Mouse (Mus musculus) lung, postnatal 0 days (tissue): ENCODE measurements at regions not wholly inside any gene's neighbourhood (a gene's known extent, or its start where the extent isn't known, plus 50 kb on each side); places are given as distances from the start of the nearest gene placed in this dataset.

Source experiments
- CTCF ChIP-seq: IDR thresholded peaks from 2 replicates; pipeline ENCODE4 v1.5.1; 2016; ENCODE audit warnings: antibody characterized with exemption, mild to moderate bottlenecking
- EP300 ChIP-seq: IDR thresholded peaks from 2 replicates; pipeline ENCODE4 v1.6.1; 2016; ENCODE audit warnings: antibody characterized with exemption, mild to moderate bottlenecking, control low read depth

- no peak for TF ChIP-seq CTCF
- no peak for TF ChIP-seq EP300
Observed at GRCm38 (mm10) chr11:18756576-18756975, 262.2 kb downstream of the Meis1 start.
